Mouse (Mus musculus) liver, embryonic 14.5 days (tissue): Measurements from ENCODE around the gene Actr10.

Experiments used
- CTCF ChIP-seq: IDR thresholded peaks from 2 replicates; pipeline ENCODE4 v1.5.1; 2016; ENCODE audit warnings: antibody characterized with exemption, low read depth, control low read depth
- EP300 ChIP-seq: IDR thresholded peaks from 2 replicates; pipeline ENCODE4 v1.6.1; 2016; ENCODE audit warnings: antibody characterized with exemption, low read depth

- TF ChIP-seq CTCF = no peak
- no peak for TF ChIP-seq EP300
Measured at GRCm38 (mm10) chr12:71001456-71001855, 63.8 kb downstream of the Actr10 start.
